Comparison of ENCODE assay signal across 30 mouse cellular contexts in genomic region chr17:30386241-30386640, GRCm38 (mm10).
"Had no signal": no experiment of that assay in that cellular context is flagged by ENCODE, and none has a peak within 500 bp of the region (broad histone marks: within the 10 kb centered on the region; RNA-seq: fewer than 3 reads in every experiment).

No protein-coding gene starts in this region.

- H3K27ac ChIP-seq: limb, embryonic 10.5 days; limb, embryonic 12.5 days; limb, embryonic 13.5 days; limb, embryonic 15.5 days; liver, embryonic 12.5 days; liver, embryonic 13.5 days; liver, embryonic 14.5 days; liver, embryonic 15.5 days; lung, embryonic 15.5 days; macrophage; midbrain, embryonic 10.5 days; midbrain, embryonic 12.5 days; midbrain, embryonic 13.5 days; midbrain, embryonic 15.5 days; neural tube, embryonic 12.5 days had no signal

- ATAC-seq: liver, embryonic 12.5 days; liver, postnatal 0 days; lung, postnatal 0 days; midbrain, embryonic 13.5 days; midbrain, embryonic 15.5 days; midbrain, embryonic 16.5 days had no signal

- DNase-seq: left cerebral cortex, postnatal 4 days; liver; liver, embryonic 13.5 days; liver, postnatal 0 days; lung, adult 18-20 months; lung, adult 2 months; lung, embryonic 14.5 days; lung, postnatal 10 days; lung, postnatal 14 days; lung, postnatal 36 days; lung, postnatal 4 days; midbrain, embryonic 14.5 days had no signal

- H3K4me3 ChIP-seq: limb, embryonic 10.5 days; limb, embryonic 12.5 days; limb, embryonic 13.5 days; limb, embryonic 15.5 days; liver, embryonic 12.5 days; liver, embryonic 13.5 days; liver, embryonic 15.5 days; lung, embryonic 15.5 days; megakaryocyte, embryonic 14.5 days; midbrain, embryonic 10.5 days; midbrain, embryonic 12.5 days; midbrain, embryonic 13.5 days; midbrain, embryonic 15.5 days; myocyte; neural tube, embryonic 12.5 days had no signal
